Mouse (Mus musculus) heart, adult 8-10 months (tissue): ENCODE measurements around the gene Nrp2. TPM values are rescaled to one million over a fixed set of nuclear protein-coding genes. Genes with fewer than 3 reads are reported as not detected.

ENCODE experiments used
- DNase-seq: peaks from one replicate; pipeline ENCODE4 v3.0.0; 2022; ENCODE audit warnings: low spot score
- total RNA-seq, 4 experiments: library from RNA; stranded (reverse); gene quantifications; 2 replicates each; pipeline ENCODE4 v1.2.4; 2022

Gene Nrp2
- total RNA-seq, 4 experiments from 2014 or later = 13.2 to 30.0 (median 26.7) TPM

GRCm38 (mm10) chr1:62704889-62705516 lies 1.9 kb downstream of the Nrp2 start:
- no peak for DNase-seq

DNA sequence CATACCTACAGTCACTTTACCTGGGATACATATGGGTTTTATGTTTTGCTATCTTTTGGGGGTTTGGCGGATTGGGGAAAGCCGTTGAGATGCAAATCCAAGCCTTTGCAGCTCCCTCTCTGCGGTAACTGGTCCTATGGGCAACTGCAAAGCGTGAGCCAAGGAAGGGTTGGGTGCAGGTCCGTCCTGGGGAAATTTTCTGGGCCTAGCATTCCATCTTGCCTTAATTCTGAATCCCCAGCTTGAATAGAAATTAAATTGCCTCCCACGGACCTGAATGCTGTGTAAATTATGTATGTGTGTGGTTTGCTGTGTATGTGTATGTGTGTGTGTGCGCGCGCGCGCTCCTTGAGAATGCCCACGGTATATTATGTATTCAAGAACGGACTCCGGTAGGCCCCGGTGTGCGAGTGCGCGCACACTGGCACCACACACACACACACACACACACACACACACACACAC lies 2.5 kb downstream of the Nrp2 start:
- no peak for DNase-seq

DNA sequence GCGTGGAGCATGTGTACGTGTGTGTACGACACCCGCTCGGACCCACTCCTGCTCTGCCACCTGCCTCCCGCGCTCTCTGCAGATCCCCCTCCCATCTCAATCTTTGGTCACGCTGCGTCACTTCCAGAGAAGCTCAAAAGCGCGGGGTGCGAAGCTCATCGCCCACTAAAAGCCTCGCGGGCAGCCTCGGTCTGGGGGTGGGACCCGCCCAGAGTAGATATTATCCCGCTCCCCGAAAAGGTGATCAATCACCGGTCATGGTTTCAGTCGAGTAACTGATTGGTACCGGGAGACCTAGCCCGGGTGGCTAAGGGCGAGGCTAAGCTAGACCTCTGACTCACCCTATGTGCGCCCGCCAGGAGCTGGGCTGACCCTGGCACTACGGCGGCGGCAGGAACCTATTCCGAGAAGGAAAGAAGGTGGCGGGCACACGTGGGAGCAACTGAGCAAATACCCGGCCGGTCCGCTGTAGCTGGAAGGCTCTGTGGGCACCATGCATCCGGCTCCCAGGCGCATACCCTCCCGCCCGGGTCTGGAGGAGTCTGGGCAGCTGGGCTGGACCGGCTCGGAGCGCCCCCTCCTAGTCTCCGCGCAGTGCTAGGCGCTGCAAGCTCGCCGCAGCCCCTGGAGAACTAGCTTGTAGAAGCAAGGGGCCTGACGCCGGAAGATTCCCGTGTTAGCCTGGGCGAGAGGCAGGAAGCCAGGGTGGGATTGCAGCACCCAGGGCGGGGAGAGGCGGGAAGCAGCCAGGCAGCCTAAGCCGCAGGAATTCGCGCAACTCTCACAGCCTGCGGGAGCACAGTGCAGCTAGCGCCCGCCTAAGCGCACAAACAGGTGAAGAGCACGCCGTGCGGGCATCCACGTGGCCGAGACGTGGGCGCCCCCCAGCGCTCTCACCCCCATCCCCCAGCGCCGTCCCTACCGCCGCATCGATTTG lies 3.3 kb downstream of the Nrp2 start:
- DNase-seq = no peak

- DNase-seq = no peak
Measured at GRCm38 (mm10) chr1:62707101-62707912, 4.2 kb downstream of the Nrp2 start.

DNA sequence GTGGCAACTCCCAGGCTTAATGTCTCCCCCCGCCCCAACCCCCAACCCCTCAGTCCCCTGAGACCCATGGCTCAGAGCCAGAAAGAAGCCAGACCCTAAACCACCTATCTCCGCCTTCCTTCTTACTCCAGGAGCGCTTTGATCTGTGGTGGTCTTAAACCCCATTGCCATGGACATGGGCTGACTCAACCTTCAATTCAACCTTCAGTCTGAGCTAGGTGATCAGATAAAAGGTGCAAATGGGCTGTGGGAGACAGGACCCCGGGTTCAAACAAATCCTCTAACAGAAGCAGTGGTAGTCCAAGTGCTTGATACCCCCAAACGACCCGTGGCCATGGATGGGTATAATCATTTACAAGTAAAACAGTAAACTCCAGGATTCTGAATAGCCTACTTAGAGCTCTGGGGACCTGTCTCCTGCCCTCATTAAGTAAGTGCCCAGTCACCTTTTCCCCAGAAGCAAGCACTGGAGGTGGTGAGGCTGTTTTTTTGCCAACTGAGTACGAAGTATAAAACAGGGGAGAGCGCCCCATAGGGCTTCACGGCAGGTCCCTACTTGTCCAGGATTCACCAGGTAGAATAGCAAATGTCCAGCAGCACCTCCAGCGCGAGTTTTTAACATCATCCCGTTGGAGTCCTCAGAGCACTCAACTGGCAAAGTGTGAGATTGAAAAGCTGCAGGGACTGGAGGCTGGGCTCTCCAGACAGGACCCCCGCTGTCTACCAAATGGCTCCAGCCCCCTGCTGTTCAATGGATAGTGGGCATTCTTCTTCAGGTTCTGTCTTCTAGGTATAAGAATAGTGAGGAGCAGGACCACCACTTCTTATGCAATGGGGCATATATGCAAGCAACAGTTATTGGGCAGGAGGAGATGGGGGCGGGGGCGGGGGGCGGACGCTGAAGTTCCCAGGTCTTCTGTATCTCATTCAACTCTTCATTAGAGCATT lies 5.1 kb downstream of the Nrp2 start:
- DNase-seq = no peak

DNA sequence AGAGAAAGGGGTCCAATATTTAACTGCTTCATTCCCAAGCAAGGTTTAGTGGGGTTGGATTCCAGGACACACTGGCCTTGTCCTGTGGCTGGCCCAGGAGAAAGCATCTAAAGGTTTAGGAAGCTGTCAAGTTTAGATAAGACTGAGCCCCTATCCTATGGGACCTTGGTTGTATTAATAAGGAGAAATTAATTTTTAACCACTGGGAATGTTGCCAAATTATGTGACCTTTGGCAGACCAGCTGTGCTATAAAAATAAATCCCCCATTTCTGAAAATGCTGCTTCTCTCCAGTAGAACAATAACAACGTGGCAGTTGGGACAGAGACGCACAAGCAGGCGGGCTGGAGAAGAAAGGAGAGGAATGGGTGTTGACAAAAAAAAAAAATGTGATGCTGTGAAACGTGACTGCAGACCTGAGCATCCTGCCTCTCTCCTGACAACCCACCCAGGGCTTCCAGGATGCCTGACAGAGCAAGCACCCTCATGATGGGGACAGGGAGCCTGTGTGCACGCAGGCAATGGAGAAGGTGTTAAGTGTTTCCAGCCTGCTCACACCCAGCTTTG lies 6.8 kb downstream of the Nrp2 start:
- DNase-seq = no peak

DNA sequence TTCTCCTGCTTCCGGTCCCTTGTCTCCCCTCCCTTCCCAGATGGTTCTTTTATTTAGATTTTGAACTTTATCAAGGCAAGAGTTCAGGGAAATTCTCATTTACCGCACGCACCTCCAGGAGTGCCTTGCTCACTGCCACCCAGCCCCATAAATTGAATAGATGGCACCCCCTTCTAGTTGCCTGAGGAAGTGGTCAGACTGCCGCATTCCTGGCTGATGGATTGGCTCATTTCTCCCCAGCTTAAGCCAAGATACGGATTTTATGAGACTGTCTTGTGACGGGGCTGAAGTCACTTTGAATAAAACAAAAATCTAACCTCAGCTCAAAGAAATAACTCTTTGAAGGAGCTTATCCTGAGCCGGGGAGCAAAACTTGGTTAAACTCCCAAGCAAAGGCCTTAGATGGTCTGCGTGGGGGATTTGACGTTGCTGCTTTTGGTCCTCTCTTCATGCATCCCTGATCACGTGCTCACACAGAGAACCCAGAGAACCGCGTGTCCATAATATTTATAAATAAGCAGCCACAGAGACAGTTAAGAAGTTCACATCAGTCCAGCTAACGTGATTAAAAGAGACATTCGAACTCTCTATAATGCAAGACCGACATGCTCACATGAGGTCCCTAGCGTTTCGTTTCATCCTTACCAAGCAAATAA lies 10.1 kb downstream of the Nrp2 start:
- no peak for DNase-seq

DNA sequence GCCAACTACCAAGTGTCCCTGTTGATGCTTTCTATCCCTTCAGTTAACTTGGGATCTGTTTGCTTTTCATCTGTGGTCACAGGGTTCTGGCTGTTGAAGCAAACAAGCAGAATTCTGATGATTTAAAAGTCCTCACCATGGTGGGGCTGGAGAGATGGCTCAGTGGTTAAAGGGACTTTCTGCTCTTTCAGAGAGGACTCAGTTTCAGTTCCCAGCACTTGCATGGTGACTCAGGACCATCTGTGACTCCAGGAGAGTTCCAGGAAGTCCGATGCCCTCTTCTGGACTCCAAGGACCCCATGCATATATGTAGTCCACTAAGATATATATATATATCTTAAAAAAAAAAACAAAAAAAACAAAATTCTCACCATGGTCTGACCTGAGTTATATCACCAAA lies 11.9 kb downstream of the Nrp2 start:
- DNase-seq = no peak

GRCm38 (mm10) chr1:62715692-62716091 lies 12.6 kb downstream of the Nrp2 start:
- DNase-seq = no peak

- DNase-seq = no peak
Measured at GRCm38 (mm10) chr1:62716836-62717478, 13.9 kb downstream of the Nrp2 start.

DNA sequence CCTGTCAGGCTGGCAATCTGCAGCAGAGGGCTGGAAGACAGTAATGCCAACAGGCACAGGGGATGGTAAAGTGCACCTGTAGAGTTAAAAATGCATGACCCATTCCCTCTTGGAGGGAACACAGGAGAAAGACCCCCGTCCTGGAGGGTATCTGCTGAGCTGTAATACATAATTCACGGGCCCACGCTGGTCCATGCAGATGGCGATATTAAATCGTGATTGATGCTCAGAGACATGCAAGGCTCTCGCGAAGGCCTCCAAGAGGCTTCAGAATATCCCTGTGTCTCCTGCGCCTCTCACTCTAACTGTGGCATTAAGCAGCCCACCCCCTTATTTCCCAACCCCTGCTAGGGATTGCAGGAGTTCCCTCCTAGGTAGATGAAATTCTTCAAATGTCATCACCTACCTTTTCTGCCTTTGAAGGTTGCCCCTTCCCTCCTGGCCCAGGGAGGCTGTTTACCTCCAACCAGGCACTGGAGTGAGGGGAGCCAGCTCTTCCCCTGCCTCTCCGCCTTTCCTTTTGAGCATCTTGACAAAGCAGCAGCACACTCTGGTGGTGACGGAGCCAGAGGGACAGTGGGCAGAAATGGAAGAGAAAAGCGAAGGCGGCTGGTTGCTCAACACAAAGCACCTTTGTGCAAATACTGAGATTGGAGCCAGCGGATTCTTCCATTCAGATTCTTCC lies 14.6 kb downstream of the Nrp2 start:
- no peak for DNase-seq

- no peak for DNase-seq
Measured at GRCm38 (mm10) chr1:62718237-62718571, 15.1 kb downstream of the Nrp2 start.

DNA sequence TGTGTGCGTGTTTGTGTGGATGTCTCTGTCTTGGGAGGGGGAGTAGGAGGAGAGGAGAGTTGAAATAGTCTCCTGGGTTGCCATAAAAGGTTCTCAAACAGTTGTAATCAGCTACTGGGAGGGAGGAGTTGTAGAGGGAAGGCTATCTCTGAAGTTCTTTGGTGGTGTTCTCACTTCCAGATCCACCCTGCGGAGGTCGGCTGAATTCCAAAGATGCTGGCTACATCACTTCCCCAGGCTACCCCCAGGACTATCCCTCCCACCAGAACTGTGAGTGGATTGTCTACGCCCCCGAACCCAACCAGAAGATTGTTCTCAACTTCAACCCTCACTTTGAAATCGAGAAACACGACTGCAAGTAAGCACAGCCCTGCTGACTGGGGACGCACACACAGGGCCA lies 15.7 kb downstream of the Nrp2 start:
- DNase-seq = no peak

DNA sequence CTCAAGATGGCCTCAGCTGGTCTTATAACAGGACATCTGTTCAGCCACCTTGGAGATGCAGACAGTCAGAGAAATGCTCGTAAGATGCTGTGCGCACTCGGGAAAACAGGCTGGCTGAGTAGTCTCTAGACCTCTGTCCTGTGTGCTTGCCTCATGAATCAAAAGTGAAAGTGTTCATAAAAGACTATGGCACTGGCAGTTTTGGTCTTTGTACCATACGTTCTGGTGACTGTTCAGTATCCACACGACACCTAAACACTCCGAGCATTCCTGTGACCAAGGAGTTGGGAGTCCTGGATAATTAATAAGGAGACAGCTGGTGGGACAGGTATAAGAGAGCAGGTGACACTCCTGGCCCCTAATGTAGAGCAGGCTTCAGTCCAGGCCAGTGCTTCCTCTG lies 16.7 kb downstream of the Nrp2 start:
- DNase-seq = no peak

- no peak for DNase-seq
Measured at GRCm38 (mm10) chr1:62720176-62720575, 17.1 kb downstream of the Nrp2 start.

DNA sequence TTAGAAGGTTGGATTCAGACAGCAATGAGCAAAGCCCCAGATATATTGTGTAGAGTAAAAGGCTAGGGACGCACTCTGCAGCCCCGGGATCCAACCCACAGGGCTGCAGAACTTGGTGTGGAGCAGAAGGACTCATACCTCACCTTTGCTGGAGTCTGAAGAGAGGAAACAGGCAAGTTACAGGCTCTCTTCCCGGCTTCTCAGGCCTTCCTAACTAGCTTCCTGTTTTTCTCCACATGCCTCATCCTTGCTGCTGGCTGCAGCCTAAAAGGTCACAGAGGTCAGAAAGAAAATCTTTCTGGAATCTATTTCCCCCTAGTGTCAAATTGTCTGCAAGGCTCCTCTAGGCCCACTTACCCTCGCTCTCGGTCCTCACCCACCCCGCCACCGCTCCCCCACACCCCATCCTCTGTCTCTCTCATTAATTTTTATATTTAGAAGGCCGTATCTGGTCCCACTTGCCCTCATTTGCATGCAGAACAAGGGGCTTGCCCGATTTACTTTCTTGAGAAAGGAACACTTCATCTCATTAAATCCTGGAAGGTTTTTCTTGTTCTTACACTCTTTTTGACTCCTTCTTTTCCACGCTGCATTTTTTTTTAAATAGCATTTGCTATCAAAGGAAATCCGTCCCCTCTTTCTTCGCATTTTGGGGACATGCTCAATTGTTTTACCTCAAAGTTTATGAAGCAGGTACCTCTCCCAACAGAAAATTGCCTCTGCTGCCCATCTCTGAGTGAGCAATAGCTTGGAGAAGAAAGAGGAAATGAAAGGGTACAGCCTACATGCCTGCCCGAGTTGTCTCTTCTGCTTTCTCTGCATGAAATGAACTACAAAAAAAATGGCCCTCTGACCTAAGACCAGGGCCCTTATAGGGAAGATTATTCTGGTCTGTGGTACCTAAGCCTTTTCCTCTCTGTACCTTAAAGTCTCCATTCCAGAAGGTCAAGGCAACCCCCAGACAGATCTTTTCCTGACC lies 17.9 kb downstream of the Nrp2 start:
- DNase-seq = no peak

GRCm38 (mm10) chr1:62721706-62722187 lies 18.7 kb downstream of the Nrp2 start:
- DNase-seq = no peak

DNA sequence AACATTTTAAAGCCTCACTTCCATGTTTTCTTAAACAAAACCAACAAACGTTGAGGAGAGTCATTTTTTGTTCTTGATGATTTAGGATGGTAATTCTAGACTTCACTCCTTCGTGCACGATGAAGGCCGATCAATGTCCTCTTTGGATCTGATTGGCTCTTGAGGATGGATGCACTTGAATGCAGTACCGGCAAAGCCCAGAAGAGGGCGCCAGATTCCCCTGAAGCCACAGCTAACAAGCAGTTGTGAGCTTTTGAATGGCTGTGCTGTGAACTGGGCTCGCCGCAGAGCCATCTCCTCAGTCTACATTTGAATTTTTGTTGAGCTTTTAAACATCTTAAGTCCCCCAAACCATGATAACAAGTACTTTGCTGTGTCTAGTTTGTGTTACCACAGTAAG lies 19.4 kb downstream of the Nrp2 start:
- DNase-seq = no peak
